Mouse (Mus musculus) E14TG2a.4 (cell line): ENCODE data around the gene Stmn1.

Experiments
- CTCF ChIP-seq: conservative IDR thresholded peaks from 2 replicates; pipeline ENCODE4 v1.5.1; 2014; ENCODE audit warnings: low read length
- NANOG ChIP-seq: IDR thresholded peaks from 2 replicates; pipeline ENCODE4 v1.6.1; 2014; ENCODE audit warnings: borderline replicate concordance, low read length, mixed read lengths
- POU5F1 ChIP-seq: IDR thresholded peaks from 2 replicates; pipeline ENCODE4 v1.6.1; 2014; ENCODE audit warnings: low read length, borderline replicate concordance

DNA sequence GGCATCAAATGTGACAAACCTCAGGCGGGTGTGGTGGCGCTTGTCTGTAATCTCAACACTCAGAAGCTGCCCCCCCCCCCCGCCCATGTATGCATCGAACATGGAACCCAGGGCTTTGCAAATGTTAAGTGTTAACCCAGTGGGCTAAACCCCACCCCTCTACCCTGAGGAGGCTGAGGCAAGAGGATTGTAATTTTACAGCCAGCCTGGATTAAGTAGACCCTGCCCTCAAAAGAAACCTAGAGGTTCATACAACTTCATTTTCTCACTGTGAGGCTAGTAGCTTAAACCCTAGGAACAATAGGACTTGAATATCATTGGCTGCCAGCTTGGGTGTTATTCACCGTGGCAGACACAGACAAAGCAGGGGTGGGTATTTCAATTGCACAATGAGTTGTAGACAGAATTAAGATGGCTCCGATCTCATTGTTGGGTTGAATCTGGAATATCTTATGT, 1.2 kb downstream of the Stmn1 start:
- TF ChIP-seq CTCF (no peak), POU5F1 (no peak), NANOG (no peak)
